Mouse (Mus musculus): Measurements from ENCODE around the gene Rnf5. TPM values are rescaled to one million over a fixed set of nuclear protein-coding genes. Genes with fewer than 3 reads are reported as not detected.
A peak's percentile ranks its signal among the peaks of the same experiment; 100 is the strongest.

Gene Rnf5
- polyA plus RNA-seq, 1 experiment from 2014 or later = 185 TPM

GRCm38 (mm10) chr17:34628644-34628967, 25.1 kb upstream of the Rnf5 start:
- Histone ChIP-seq H3K27ac (peak overlapping the region; percentile 89), H3K4me1 (peaks cover 72% of the 10 kb centered on the region), H3K4me3 (peak overlapping the region; percentile 80), H3K27me3 (ENCODE audit: poor library complexity, severe bottlenecking) (peaks cover 56% of the 10 kb centered on the region), H3K9me3 (no peaks in the 10 kb centered on the region), H3K36me3 (replicated peaks) (peaks cover 15% of the 10 kb centered on the region)
- 12% methylated on average over 5 of the region's 5 CpGs for WGBS
- no peak for DNase-seq (ENCODE audit: extremely low spot score, low spot score)

DNA sequence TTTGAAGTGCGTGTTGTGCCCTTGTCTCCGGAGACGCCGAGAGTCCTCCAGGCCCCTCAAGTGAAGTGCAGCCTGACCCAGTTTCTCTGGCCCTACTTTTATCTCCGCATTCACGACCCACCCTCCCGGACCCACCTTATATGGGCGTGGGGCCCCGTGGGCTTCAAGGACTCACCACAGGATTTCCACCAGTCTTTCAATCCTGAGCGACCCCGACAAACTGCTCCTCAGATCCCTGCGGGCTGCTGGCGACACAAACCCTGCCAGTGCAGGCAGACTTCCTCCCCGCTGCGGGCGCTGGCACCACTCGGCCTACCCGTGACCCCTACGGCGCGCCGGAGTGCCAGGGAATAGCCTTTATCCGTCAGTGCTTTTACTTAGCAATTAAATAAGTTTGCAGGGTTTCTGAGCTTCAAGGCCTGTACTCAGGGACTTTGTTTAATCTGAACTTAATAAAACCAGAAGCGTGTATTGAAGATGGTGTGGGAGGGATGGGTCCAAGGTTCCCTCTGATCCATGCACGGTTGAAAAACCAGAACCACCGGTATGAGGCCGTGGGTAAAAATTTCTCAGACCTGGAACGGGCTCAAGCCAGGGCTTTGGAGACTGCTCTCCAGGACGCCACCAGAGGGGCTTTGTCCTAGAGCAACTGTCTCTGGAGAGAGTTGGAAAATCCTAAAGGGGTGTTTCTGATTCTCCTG, 24.6 kb upstream of the Rnf5 start, which contains the start of gene Ppt2:
TSS of gene Ppt2 (minus strand) at position 568 of the 701 bp plus-strand sequence.
- Histone ChIP-seq H3K4me3 (peak within 1 kb of the TSS; percentile 80), H3K36me3 (replicated peaks) (peaks cover 20% of the 10 kb centered on the region), H3K27ac (peak within 1 kb of the TSS; percentile 89), H3K4me1 (peaks cover 67% of the 10 kb centered on the region), H3K9me3 (no peaks in the 10 kb centered on the region), H3K27me3 (ENCODE audit: poor library complexity, severe bottlenecking) (peaks cover 51% of the 10 kb centered on the region)
- DNase-seq (ENCODE audit: extremely low spot score, low spot score) = no peak
- WGBS = 10% methylated on average over 29 of the region's 29 CpGs

GRCm38 (mm10) chr17:34627093-34627942, 23.8 kb upstream of the Rnf5 start:
- H3K4me1 ChIP-seq = peaks cover 63% of the 10 kb centered on the region
- peaks cover 44% of the 10 kb centered on the region for H3K27me3 ChIP-seq (ENCODE audit: poor library complexity, severe bottlenecking)
- peak overlapping the region; percentile 89 for H3K27ac ChIP-seq
- H3K4me3 ChIP-seq = peak overlapping the region; percentile 80
- peak; percentile 92 for DNase-seq (ENCODE audit: extremely low spot score, low spot score)
- under 1% methylated on average over 44 of the region's 45 CpGs for WGBS
- no peaks in the 10 kb centered on the region for H3K9me3 ChIP-seq
- peaks cover 28% of the 10 kb centered on the region for H3K36me3 ChIP-seq (replicated peaks)

DNA sequence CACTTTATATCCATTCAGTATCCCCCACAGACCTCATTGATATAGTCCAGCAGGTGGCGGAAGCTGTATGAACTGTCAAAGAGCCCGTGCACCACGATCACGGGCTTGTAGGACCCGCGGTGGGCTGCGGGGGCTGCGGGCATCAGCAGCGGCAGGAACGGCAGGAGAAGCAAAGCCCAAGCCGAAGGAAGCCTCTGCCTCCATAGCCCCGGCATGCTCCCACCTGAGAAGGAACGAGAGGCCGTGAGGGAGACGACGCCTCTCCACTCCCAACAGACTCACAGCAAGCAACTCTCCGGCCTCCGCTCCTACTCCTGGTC, 23.2 kb upstream of the Rnf5 start:
- peaks cover 38% of the 10 kb centered on the region for H3K27me3 ChIP-seq (ENCODE audit: poor library complexity, severe bottlenecking)
- peak overlapping the region; percentile 80 for H3K4me3 ChIP-seq
- DNase-seq (ENCODE audit: extremely low spot score, low spot score) = peak; percentile 61
- peak overlapping the region; percentile 89 for H3K27ac ChIP-seq
- WGBS = under 1% methylated on average over 18 of the region's 18 CpGs
- H3K36me3 ChIP-seq (replicated peaks) = peaks cover 34% of the 10 kb centered on the region
- H3K4me1 ChIP-seq = peaks cover 57% of the 10 kb centered on the region
- H3K9me3 ChIP-seq = no peaks in the 10 kb centered on the region

DNA sequence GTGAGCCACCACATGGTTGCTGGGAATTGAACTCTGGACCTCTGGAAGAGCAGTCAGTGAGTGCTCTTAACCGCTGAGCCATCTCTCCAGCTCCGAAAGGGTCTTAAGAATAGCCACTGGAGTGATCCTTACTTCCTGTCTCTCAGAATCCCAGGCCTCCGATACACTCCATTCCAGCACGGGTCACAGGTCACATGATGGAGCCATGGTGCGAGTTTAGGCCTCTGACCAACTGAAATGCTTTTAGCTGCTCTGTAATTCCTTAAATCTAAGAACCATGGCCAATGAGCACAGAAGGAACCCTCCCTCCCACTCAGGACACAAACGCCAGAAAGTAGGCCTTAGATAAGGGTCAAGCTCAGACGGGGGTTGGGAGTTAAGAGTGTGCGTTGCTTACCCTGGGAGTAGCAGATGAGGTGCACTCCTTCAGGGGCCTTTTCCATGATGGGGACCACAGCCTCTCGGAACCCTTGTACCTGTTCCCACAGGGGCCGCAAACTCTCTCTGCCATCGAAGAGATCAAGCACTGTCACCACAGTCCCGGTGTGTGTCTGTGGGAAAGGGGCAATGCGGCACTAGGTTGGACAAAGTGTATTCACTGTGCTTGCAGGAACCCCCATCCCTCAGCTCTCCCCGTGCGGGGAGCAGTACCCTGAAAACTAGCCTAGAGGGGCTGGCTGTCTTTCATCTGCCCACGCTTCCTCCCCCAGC, 22.7 kb upstream of the Rnf5 start:
- Histone ChIP-seq H3K27me3 (ENCODE audit: poor library complexity, severe bottlenecking) (peaks cover 33% of the 10 kb centered on the region), H3K27ac (peak overlapping the region; percentile 89), H3K9me3 (no peaks in the 10 kb centered on the region), H3K4me3 (peak overlapping the region; percentile 80), H3K36me3 (replicated peaks) (peaks cover 39% of the 10 kb centered on the region), H3K4me1 (peaks cover 52% of the 10 kb centered on the region)
- 53% methylated on average over 16 of the region's 16 CpGs for WGBS
- DNase-seq (ENCODE audit: extremely low spot score, low spot score) = no peak

DNA sequence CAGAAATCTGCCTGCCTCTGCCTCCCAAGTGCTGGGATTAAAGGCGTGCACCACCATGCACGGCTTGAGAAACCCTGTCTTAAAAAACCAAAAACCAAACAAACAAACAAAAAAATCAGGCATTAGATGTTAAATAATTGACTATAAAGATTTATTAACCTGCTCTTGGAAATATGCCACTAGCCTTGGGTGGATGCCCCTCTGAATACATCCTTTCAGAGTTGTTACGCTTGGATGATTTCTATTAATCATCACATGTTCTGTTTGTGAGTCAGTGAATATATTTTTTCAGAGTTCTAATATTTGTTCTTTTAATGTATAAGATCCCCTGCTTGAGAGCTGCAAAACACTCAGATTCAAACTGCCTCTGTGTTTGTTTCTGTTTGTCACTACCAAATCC, 21.5 kb upstream of the Rnf5 start:
- 97% methylated on average over 3 of the region's 3 CpGs for WGBS
- H3K9me3 ChIP-seq = no peaks in the 10 kb centered on the region
- no peak overlapping the region for H3K27ac ChIP-seq
- DNase-seq (ENCODE audit: extremely low spot score, low spot score) = no peak
- no peak overlapping the region for H3K4me3 ChIP-seq
- H3K27me3 ChIP-seq (ENCODE audit: poor library complexity, severe bottlenecking) = peaks cover 20% of the 10 kb centered on the region
- H3K4me1 ChIP-seq = peaks cover 39% of the 10 kb centered on the region
- peaks cover 47% of the 10 kb centered on the region for H3K36me3 ChIP-seq (replicated peaks)

DNA sequence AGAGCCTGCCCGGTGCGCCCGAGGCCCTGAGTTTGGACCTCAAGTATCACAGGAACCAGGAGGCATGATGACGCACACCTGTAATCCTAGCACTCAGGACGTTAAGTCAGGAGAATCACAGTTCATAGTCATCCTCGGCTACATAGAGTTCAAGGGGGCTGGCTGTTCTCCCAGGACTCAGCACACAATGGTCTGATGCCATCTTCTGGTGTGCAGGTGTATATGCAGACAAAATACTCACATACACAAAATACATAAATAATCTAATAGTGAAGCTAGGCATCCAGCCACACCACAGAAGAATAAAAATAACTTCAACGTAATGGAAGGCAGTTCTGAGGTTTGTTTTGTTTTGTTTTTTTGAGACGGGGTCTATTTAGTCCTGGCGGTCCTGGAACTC, 19.7 kb upstream of the Rnf5 start:
- WGBS = 90% methylated on average over 9 of the region's 9 CpGs

DNA sequence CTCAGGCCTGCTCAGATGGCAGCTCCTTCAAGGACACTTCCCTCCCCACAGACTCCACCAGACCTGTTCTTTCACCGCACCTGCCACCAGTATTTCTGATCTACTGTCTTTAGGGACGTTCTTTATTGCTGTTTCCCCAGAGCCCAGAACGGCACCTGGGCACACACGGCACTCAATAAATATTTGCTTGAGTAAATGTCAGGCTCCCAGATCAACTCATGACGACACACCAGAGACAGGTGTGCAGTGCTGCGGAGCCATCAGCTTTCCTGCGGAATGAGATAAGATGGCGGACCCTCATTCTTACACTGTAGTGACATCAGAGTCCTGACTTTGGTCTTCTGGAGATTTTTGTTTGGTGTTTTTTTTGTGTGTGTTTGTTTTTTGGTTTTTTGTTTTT, 17.5 kb upstream of the Rnf5 start:
- Histone ChIP-seq H3K27ac (no peak overlapping the region), H3K36me3 (replicated peaks) (peaks cover 62% of the 10 kb centered on the region), H3K27me3 (ENCODE audit: poor library complexity, severe bottlenecking) (no peaks in the 10 kb centered on the region), H3K9me3 (no peaks in the 10 kb centered on the region), H3K4me1 (peaks cover 13% of the 10 kb centered on the region), H3K4me3 (no peak overlapping the region)
- DNase-seq (ENCODE audit: extremely low spot score, low spot score) = no peak
- WGBS = 93% methylated on average over 8 of the region's 8 CpGs

More for the DNA sequence above, 19.7 kb upstream of the Rnf5 start:
- H3K36me3 ChIP-seq (replicated peaks) = peaks cover 47% of the 10 kb centered on the region
- H3K27me3 ChIP-seq (ENCODE audit: poor library complexity, severe bottlenecking) = peaks cover 2% of the 10 kb centered on the region; the same call in 1 of the 2 replicates
- H3K4me1 ChIP-seq = peaks cover 21% of the 10 kb centered on the region
- H3K9me3 ChIP-seq = no peaks in the 10 kb centered on the region
- no peak overlapping the region for H3K4me3 ChIP-seq
- H3K27ac ChIP-seq = no peak overlapping the region
- DNase-seq (ENCODE audit: extremely low spot score, low spot score) = no peak

DNA sequence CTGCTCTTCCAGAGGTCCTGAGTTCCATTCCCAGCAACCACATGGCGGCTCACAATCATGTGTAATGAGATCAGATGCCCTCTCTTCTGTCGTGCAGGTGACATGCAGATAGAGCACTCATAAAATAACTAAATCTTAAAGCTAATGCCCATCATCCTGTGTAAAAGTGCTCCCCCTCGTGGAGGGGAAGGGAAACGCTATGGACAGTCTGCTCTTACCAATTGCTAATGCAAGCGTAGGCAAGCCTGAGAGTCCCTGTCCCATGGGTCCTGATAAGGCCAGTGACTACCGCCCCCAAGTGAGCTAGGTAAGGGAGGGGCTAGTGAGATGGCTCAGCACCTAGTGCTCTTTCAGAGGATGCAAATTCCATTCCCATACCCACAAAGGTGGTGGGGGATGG, 15.5 kb upstream of the Rnf5 start:
- no peak for DNase-seq (ENCODE audit: extremely low spot score, low spot score)
- 19% methylated on average over 6 of the region's 6 CpGs for WGBS
- no peaks in the 10 kb centered on the region for H3K9me3 ChIP-seq
- H3K4me1 ChIP-seq = peaks cover 14% of the 10 kb centered on the region
- peaks cover 70% of the 10 kb centered on the region for H3K36me3 ChIP-seq (replicated peaks)
- no peak overlapping the region for H3K4me3 ChIP-seq
- H3K27me3 ChIP-seq (ENCODE audit: poor library complexity, severe bottlenecking) = no peaks in the 10 kb centered on the region
- no peak overlapping the region for H3K27ac ChIP-seq

DNA sequence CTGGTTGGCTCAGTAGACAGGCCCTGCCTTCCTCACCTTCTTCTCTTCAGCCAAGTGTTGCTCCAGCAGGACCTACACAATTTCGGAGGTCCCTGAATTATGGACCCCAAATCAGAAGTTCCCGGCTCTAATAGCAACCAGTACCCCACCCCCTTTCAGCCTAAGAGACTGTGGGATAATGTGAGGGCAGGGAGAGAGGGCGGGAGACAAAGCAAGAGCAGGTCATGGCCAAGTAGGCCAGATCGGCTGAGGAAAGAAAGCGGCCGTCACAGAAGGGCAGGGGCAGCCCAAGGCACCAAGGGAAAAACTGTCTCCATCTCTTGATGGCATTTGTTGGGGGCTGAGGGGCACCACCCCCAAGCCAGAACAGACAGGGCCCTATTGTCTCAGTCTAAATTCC, 12.4 kb upstream of the Rnf5 start, which contains the start of gene Egfl8:
TSS of gene Egfl8 (minus strand) at position 101 of the 400 bp plus-strand sequence.
- H3K4me1 ChIP-seq = peaks cover 14% of the 10 kb centered on the region
- peak within 1 kb of the TSS; percentile 56; the same call in 1 of the 2 replicates for H3K27ac ChIP-seq
- peak within 1 kb of the TSS; percentile 0; the same call in 1 of the 2 replicates for H3K4me3 ChIP-seq
- DNase-seq (ENCODE audit: extremely low spot score, low spot score) = no peak
- H3K27me3 ChIP-seq (ENCODE audit: poor library complexity, severe bottlenecking) = no peaks in the 10 kb centered on the region
- H3K9me3 ChIP-seq = no peaks in the 10 kb centered on the region
- peaks cover 70% of the 10 kb centered on the region for H3K36me3 ChIP-seq (replicated peaks)
- 65% methylated on average over 6 of the region's 6 CpGs for WGBS

- peaks cover 15% of the 10 kb centered on the region for H3K4me1 ChIP-seq
- 92% methylated on average over 10 of the region's 10 CpGs for WGBS
- no peaks in the 10 kb centered on the region for H3K9me3 ChIP-seq
- H3K27ac ChIP-seq = no peak overlapping the region
- H3K36me3 ChIP-seq (replicated peaks) = peaks cover 78% of the 10 kb centered on the region
- no peaks in the 10 kb centered on the region for H3K27me3 ChIP-seq (ENCODE audit: poor library complexity, severe bottlenecking)
- no peak overlapping the region for H3K4me3 ChIP-seq
- no peak for DNase-seq (ENCODE audit: extremely low spot score, low spot score)
Observed at GRCm38 (mm10) chr17:34613830-34614229, 10.3 kb upstream of the Rnf5 start.

GRCm38 (mm10) chr17:34613054-34613645, 9.7 kb upstream of the Rnf5 start:
- DNase-seq (ENCODE audit: extremely low spot score, low spot score) = no peak
- 86% methylated on average over 11 of the region's 11 CpGs for WGBS
- Histone ChIP-seq H3K27me3 (ENCODE audit: poor library complexity, severe bottlenecking) (no peaks in the 10 kb centered on the region), H3K9me3 (no peaks in the 10 kb centered on the region), H3K4me1 (peaks cover 22% of the 10 kb centered on the region), H3K27ac (no peak overlapping the region), H3K4me3 (no peak overlapping the region), H3K36me3 (replicated peaks) (peaks cover 85% of the 10 kb centered on the region)
